Mouse (Mus musculus): ENCODE measurements around the gene Pou2af1. TPM values are rescaled to one million over a fixed set of nuclear protein-coding genes. Genes with fewer than 3 reads are reported as not detected.

Pou2af1 gene
- under 1 TPM; 0.35 to 0.50 TPM for total RNA-seq (2021)

DNA sequence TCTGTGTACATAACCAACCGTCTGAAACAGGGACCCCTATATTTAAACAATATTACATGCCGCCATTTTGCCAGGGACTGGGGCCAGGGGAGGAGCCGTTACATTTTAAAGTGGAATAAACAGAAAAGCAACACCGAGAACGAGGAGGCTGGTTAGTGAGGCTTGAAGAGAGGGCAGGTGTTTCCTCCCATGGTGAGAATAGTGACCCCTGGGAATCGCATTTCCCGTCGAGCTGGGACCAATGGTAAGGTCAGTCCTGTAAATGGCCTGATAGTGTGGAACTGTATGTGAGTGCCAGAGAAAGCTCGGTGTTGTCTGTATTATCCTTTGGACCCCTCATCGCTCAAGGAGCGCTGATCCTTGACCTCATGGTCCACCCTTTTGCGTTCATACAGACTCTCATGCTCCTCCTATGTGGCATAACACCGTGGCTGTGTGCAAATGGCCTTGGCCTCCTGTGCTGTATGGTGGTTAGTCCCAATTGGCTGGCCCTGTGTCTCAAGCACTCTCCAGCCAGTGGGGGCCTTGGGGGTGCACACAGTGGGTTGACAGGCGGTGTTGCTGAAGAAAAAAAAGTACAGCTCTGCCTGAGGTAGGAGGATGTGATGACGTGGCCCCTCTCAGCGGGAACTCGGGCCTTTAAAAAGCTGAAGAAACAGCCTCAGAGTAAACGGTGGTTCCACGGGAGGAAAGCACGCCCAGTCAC lies at the start of gene Pou2af1:
Gene Pou2af1, plus strand, starts transcription at position 686 of the 706 bp plus-strand sequence.
- DNase-seq = no peak
- intact Hi-C loops (cut with DNase I) = no loop called here

DNA sequence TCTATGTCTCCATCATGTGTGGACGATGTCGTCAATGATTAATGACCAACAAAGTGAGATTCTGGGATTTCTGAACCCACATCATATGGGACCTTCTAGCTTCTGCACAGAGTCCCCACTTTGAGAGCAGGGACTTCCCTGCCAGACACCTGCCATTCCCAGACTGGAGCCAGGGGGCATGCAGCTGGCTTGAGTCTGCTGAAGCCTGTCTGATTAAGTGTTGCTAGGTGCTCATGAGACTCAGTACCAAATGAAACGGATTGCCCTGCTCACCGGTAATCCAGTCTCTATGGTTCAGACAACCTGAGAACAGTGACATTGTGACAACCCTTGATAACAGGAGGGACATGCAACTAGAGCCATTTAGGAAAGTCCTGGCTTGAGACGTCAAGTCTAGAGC lies 49.5 kb upstream of the Pou2af1 start:
- no peak for DNase-seq
- intact Hi-C loops (cut with DNase I) = no loop called here

- DNase-seq = no peak
- intact Hi-C loops (cut with DNase I) = no loop called here
These were observed 48.0 kb upstream of the Pou2af1 start, which contains the start of gene Gm32742 for GRCm38 (mm10) chr9:51165312-51166180. Gene Gm32742 (minus strand): TSS chr9:51165517.

DNA sequence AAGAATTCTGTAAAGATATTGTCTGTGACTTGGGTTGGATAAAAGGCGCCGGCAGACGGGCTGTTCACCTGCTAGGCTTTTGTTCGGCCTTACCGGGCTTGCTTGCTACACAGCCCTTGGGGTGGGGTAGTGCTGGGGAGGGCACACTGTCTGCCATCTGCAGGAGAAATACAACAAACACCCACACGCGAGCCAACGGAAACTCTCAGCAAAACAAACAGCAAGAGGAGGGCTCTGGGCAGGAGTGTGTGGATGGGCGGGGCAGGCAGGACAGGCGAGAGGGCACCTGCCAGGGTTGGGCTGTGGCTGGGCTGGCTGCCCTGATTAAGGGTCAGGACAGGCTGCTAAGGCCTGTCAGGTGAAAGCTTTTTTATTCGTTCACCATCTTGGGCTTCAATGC lies 45.6 kb upstream of the Pou2af1 start:
- intact Hi-C loops (cut with DNase I) = no loop called here
- DNase-seq = no peak

GRCm38 (mm10) chr9:51168698-51169097 lies 44.8 kb upstream of the Pou2af1 start:
- DNase-seq = no peak
- intact Hi-C loops (cut with DNase I) = no loop called here

DNA sequence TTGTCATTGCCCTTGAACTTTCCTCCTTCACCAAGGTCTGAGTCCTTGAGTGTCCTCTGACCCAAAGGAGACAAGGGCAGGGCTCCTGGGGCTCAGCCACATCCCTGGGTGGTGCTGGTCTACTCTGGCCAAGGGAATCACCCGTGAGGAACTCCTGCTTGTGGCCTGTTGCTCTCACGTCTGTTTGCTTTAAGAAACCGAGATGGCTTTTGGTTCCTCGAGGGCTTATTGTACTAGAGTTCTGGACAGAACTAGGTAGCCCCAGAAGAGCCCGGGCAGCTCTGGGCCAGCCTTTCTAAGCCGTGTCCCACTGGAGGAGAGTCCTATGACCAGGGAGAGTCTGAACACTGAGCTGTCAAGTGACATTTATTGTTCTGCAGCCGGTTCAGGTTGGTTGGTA lies 44.4 kb upstream of the Pou2af1 start:
- intact Hi-C loops (cut with DNase I) = no loop called here
- no peak for DNase-seq

- DNase-seq = no peak
- intact Hi-C loops (cut with DNase I) = no loop called here
These were observed 43.2 kb upstream of the Pou2af1 start for GRCm38 (mm10) chr9:51170298-51170697.

DNA sequence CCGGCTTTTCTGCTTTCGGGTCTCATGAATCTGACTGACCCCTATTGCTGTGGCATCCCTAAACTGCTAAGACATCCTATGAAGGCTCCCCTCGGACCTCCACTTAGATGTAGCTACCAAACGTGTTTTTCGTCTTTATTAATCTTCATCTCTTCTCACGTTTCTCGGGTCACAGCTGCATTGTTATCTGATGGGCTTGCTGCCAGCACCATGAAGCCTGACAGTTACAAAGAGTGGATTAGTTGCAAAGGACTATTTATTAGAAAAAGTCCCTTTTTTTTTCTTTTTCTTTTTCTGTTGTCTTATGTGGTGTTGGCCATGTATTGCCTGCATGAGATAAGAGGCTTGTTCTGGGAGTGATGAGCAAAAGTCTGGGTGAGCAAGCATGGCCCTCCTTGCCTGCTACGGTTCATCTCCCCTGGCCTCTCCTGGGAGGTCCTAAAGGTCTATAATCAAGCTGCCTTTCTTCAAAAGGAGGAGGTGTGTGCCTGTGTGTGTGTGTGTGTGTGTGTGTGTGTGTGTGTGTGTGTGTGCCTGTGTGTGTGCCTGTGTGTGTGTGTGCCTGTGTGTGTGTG lies 38.5 kb upstream of the Pou2af1 start:
- DNase-seq = no peak
- intact Hi-C loops (cut with DNase I) = no loop called here

DNA sequence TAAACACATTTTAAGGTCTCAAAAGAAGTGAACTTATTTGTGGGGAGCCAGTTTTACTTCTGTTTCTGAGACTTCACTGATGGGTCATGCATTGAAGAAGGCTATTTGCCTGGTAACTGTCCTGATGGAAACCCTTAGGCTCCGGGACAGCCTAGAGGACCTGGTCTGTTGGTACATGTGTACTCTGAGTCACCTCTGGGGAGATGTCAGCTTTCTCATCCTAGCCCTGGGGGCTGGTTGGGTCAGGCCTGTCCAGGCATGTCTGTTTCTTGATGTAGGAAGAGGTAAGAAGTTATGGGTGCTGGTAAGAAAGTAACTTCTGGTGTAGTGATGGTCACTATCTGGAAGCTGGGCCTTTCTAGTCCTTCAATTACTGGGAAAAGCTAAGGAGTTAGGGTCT lies 37.8 kb upstream of the Pou2af1 start:
- intact Hi-C loops (cut with DNase I) = no loop called here
- no peak for DNase-seq

GRCm38 (mm10) chr9:51178297-51178696 lies 35.2 kb upstream of the Pou2af1 start:
- no peak for DNase-seq
- intact Hi-C loops (cut with DNase I) = no loop called here

DNA sequence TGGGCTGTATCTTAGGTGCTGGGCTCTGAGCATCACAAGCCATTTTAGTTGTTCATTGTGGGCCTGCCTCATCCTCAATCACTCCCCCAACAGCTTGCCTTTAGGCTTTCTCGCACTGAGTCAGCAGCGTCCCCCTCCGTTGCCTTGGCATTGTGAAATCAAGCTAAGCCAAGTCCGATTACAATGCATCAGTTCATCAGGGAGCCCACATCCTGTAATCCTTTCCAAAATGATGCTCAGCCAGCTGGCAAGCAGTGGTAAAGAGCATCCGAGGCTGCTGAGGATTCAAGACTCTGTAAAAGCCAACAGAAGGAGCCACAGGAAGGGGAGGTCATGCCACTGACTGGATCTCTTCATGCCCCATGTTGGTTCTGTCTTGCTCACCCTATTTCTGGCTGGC lies 32.9 kb upstream of the Pou2af1 start:
- intact Hi-C loops (cut with DNase I) = no loop called here
- peak in 1 of 2 experiments; percentile 4 for DNase-seq

DNA sequence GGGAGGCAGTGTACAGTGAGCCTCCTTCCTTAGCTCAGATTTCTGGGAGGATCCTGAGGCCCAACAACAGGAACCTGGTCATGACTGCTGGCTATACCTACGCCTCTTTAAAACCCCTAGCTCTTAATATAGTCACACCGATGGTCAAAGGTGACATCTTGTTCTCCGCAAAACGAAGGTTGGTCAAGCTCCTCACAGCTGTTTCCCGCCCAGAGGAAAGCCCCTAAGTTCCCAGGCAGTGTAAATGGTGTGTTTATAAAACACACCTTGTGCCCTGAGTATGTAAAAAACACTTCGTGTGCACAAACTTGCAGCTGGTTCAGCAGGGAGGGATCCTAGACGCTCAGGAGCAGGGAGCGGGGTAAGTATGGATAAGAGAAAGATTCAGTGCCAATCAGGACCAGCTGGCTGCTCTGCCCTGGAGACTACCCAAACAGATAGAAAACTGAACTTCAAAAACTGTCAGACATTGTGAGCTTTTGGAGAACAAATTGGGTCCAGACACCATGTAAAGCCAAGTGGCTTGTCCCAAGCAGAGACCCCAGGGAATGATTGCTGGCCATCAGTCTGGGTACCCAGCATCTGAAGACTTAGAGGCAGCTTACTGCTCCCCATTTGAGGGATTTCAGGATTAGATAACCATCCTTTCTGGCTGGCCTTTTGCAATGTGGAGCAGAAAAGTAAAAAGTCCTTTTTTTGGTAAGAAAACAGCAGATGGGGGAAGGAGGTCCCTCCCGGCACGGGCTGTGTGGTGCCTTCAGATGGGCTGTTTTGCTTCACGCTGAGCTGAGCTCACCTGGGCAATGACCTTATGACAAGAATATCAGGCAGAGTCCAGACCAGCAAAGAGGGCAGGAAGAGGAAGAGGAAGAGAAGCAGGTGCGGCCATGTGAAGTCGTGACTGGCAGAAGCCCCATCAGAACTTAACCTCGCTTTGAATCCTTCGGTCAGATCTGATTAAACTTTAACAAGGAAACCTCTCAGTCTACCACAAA lies 30.5 kb upstream of the Pou2af1 start:
- no peak for DNase-seq
- intact Hi-C loops (cut with DNase I) = no loop called here

- no peak for DNase-seq
- intact Hi-C loops (cut with DNase I) = no loop called here
These were observed 28.1 kb upstream of the Pou2af1 start for GRCm38 (mm10) chr9:51185386-51185785.

DNA sequence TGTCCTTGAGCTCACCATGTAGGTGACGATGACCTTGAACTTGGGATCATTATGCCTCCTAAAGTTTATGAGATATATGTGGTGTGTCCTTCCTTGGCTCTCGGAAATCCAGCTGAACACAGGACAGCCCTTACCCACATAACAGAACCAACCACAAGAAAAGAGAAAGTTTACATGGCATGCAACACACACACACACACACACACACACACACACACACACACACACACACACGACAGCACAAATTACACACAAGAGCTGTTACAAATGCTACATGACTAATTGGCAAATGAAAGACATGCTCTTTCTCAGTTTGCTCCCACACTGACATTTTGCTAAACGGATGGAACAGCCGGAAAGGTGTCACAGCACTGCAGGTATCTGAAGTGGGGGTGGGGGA lies 27.6 kb upstream of the Pou2af1 start:
- no peak for DNase-seq
- intact Hi-C loops (cut with DNase I) = no loop called here

DNA sequence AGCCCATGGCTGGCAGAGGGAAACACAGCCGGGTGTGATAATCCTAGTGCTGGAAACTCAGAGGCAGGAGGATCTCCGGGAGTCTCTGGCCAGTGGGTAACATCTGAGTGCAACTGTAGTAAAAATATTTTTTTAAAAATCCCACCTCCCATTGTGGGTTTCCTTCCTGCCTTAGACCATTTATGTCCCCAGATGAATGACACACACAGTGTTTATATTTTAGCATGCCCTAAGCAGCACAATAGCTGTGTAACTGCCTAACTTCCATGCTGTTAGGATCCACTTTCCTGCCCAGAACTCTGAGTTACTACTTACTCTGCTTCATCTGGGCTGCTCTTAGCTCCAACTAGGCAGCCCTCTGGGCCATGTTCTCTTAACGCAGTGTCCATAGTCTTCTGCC lies 22.9 kb upstream of the Pou2af1 start:
- no peak for DNase-seq
- intact Hi-C loops (cut with DNase I) = no loop called here

DNA sequence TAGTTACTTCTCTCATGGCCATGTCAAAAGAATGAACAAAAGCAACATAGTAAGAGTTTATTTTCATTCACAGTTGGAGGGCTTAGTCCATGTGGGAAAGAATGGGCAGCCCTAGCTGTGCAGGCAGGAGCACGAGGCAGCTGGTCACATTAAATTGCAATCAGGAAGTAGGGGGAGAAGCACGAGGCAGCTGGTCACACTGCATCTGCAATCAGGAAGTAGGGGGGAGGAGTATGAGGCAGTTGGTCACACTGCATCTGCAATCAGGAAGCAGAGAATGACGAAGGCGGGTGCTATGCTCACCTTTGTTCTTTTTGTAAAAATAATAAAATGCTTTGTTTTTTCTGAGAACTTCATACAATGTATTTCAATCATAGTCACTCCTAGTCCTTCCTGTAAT lies 18.7 kb upstream of the Pou2af1 start:
- no peak for DNase-seq
- intact Hi-C loops (cut with DNase I) = no loop called here

GRCm38 (mm10) chr9:51208974-51209332 lies 4.6 kb upstream of the Pou2af1 start:
- DNase-seq = no peak
- intact Hi-C loops (cut with DNase I) = no loop called here

GRCm38 (mm10) chr9:51211191-51211590 lies 2.3 kb upstream of the Pou2af1 start:
- intact Hi-C loops (cut with DNase I) = no loop called here
- no peak for DNase-seq

GRCm38 (mm10) chr9:51213729-51214237 lies 275 bp downstream of the Pou2af1 start:
- no peak for DNase-seq
- intact Hi-C loops (cut with DNase I) = no loop called here

GRCm38 (mm10) chr9:51215311-51215710 lies 1.8 kb downstream of the Pou2af1 start:
- intact Hi-C loops (cut with DNase I) = no loop called here
- no peak for DNase-seq

All from heart, postnatal 36 days (tissue).